Mouse (Mus musculus): Measurements from ENCODE around the gene Gm21293.
"Not testable (repeated sequence)": the region's sequence is repeated elsewhere in the genome, so short reads cannot be mapped to it uniquely, and the experiment has no call there.

Gm21293 gene

GRCm38 (mm10) chr10:104142687-104143086 lies at the start of gene Gm21293:
Gene Gm21293, plus strand, starts transcription at chr10:104142987.
- DNase-seq (ENCODE audit: extremely low read depth, insufficient read length, low spot score) = not testable (repeated sequence)

DNA sequence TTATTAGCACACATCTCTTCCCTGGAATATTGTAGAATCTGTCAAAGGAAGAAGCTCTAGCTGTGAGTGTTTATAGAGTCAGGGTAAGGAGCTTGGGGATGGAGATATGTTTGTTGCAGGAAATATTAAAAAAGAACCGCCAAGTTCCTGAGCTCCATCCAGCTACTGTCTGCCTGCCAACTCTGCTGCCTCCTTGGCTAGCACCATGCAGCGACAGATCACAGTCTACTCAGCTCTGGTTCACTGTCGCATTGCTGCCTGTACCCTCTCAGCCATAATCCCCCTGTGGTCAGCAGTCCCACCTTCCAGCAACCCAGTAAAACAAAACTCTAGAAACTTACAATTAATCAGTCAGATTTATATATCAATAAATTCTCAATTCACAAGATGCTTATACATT lies 32.7 kb upstream of the Gm21293 start:
- DNase-seq (ENCODE audit: extremely low read depth, insufficient read length, low spot score) = no peak

- no peak for DNase-seq (ENCODE audit: extremely low read depth, insufficient read length, low spot score)
Measured at GRCm38 (mm10) chr10:104118312-104118711, 24.5 kb upstream of the Gm21293 start.

GRCm38 (mm10) chr10:104151197-104151596 lies 8.4 kb downstream of the Gm21293 start, which contains the start of gene Gm6763:
Gene Gm6763, plus strand, starts transcription at chr10:104151497.
- not testable (repeated sequence) for DNase-seq (ENCODE audit: extremely low read depth, insufficient read length, low spot score)

- DNase-seq (ENCODE audit: extremely low read depth, insufficient read length, low spot score) = not testable (repeated sequence)
Measured at GRCm38 (mm10) chr10:104159706-104160105, 16.9 kb downstream of the Gm21293 start, which contains the start of gene Gm8764. Gene Gm8764, plus strand, starts transcription at chr10:104160006.

GRCm38 (mm10) chr10:104168215-104168614 lies 25.4 kb downstream of the Gm21293 start, which contains the start of gene Gm21304:
Gene Gm21304, plus strand, starts transcription at chr10:104168515.
- not testable (repeated sequence) for DNase-seq (ENCODE audit: extremely low read depth, insufficient read length, low spot score)

DNA sequence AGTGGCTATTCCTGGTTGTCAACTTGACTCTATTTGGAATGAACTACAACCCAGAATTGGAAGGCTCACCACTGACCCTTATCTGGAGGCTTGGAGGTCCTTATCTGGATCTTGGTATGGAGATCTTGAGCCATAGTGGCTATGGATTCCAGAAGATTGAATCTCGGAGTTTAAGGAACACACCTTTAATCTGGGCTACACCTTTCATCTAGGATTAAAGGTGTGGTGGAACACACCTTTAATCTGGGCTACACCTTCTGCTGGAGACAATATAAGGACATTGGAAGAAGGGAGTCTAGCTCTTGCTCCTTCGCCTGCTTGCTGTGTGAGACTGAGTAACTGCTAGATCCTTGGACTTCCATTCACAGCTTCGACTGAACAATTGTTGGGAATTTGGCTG lies 33.9 kb downstream of the Gm21293 start, which contains the start of gene Gm21312:
Gm21312 (plus strand) TSS at position 301 of the 400 bp plus-strand sequence.
- DNase-seq (ENCODE audit: extremely low read depth, insufficient read length, low spot score) = not testable (repeated sequence)

DNA sequence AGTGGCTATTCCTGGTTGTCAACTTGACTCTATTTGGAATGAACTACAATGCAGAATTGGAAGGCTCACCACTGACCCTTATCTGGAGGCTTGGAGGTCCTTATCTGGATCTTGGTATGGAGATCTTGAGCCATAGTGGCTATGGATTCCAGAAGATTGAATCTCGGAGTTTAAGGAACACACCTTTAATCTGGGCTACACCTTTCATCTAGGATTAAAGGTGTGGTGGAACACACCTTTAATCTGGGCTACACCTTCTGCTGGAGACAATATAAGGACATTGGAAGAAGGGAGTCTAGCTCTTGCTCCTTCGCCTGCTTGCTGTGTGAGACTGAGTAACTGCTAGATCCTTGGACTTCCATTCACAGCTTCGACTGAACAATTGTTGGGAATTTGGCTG lies 42.4 kb downstream of the Gm21293 start, which contains the start of gene Gm20765:
Gm20765 (plus strand) TSS at position 301 of the 400 bp plus-strand sequence.
- DNase-seq (ENCODE audit: extremely low read depth, insufficient read length, low spot score) = not testable (repeated sequence)

DNA sequence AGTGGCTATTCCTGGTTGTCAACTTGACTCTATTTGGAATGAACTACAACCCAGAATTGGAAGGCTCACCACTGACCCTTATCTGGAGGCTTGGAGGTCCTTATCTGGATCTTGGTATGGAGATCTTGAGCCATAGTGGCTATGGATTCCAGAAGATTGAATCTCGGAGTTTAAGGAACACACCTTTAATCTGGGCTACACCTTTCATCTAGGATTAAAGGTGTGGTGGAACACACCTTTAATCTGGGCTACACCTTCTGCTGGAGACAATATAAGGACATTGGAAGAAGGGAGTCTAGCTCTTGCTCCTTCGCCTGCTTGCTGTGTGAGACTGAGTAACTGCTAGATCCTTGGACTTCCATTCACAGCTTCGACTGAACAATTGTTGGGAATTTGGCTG lies 51.0 kb downstream of the Gm21293 start, which contains the start of gene Gm4340:
Gm4340 (plus strand) TSS at position 301 of the 400 bp plus-strand sequence.
- not testable (repeated sequence) for DNase-seq (ENCODE audit: extremely low read depth, insufficient read length, low spot score)

All from 3134 (cell line).